Mouse (Mus musculus) lung, postnatal 25 days (tissue): ENCODE results near the gene Mx1.

Experiments
- DNase-seq: peaks from one replicate; pipeline ENCODE4 v3.0.0; 2022; ENCODE audit warnings: low spot score

Mx1 gene

GRCm38 (mm10) chr16:97443670-97444263 lies 18.9 kb downstream of the Mx1 start:
- peak; percentile 75 for DNase-seq

GRCm38 (mm10) chr16:97441967-97442366 lies 20.7 kb downstream of the Mx1 start:
- no peak for DNase-seq

GRCm38 (mm10) chr16:97438191-97438590 lies 24.5 kb downstream of the Mx1 start:
- no peak for DNase-seq

- DNase-seq, result peak; percentile 23
Measured at GRCm38 (mm10) chr16:97437448-97438056, 25.2 kb downstream of the Mx1 start.

GRCm38 (mm10) chr16:97434206-97434605 lies 28.5 kb downstream of the Mx1 start:
- DNase-seq, result no peak

GRCm38 (mm10) chr16:97431328-97431727 lies 31.4 kb downstream of the Mx1 start:
- DNase-seq, result peak; percentile 32

GRCm38 (mm10) chr16:97430091-97430490 lies 32.6 kb downstream of the Mx1 start:
- no peak for DNase-seq

GRCm38 (mm10) chr16:97428026-97428425 lies 34.7 kb downstream of the Mx1 start:
- DNase-seq, result no peak

- DNase-seq, result no peak
Measured at GRCm38 (mm10) chr16:97423627-97424026, 39.1 kb downstream of the Mx1 start.

- no peak for DNase-seq
Measured at GRCm38 (mm10) chr16:97421671-97422070, 41.0 kb downstream of the Mx1 start.

- DNase-seq, result no peak
Measured at GRCm38 (mm10) chr16:97418749-97419453, 43.8 kb downstream of the Mx1 start.

- DNase-seq, result peak; percentile 63
Measured at GRCm38 (mm10) chr16:97417896-97418542, 44.7 kb downstream of the Mx1 start.

GRCm38 (mm10) chr16:97405476-97406012 lies 57.2 kb downstream of the Mx1 start:
- no peak for DNase-seq

GRCm38 (mm10) chr16:97402213-97402785 lies 60.4 kb downstream of the Mx1 start:
- DNase-seq, result no peak

- no peak for DNase-seq
Measured at GRCm38 (mm10) chr16:97401741-97402140, 61.0 kb downstream of the Mx1 start.

GRCm38 (mm10) chr16:97399991-97400390 lies 62.7 kb downstream of the Mx1 start:
- DNase-seq, result no peak

- no peak for DNase-seq
Measured at GRCm38 (mm10) chr16:97397945-97398531, 64.7 kb downstream of the Mx1 start.
